ENCODE assay signal across 22 mouse cellular contexts in genomic region chr3:126587477-126587876, GRCm38 (mm10). TPM values are rescaled to one million over a fixed set of nuclear protein-coding genes. Genes with fewer than 3 reads are reported as not detected.
DNase-seq lines count a peak whose midpoint lies in the region; ATAC-seq and TF ChIP-seq lines count a peak whose summit lies in the region.
"Had no signal": no experiment of that assay in that cellular context is flagged by ENCODE, and none has a peak within 500 bp of the region (broad histone marks: within the 10 kb centered on the region; RNA-seq: fewer than 3 reads in every experiment).

No protein-coding gene starts in this region.

- 63% methylated on average over 3 of the region's 3 CpGs for WGBS in thymus, adult 2 months
- 62% methylated on average over 3 of the region's 3 CpGs for WGBS in liver, postnatal 0 days (ENCODE audit: insufficient replicate concordance)

- no peak for TF ChIP-seq EP300 in liver, postnatal 0 days (IDR thresholded peaks at IDR 0.05; ENCODE audit: low read depth)

- H3K27me3 ChIP-seq in thymus, adult 2 months (ENCODE audit: control insufficient read depth, insufficient read depth, low read length), result no peaks in the 10 kb centered on the region
- no peaks in the 10 kb centered on the region for H3K27me3 ChIP-seq in liver, postnatal 0 days (ENCODE audit: insufficient read depth, low read length)
- H3K27me3 ChIP-seq: embryonic facial prominence, embryonic 12.5 days; forebrain, embryonic 13.5 days; heart, embryonic 15.5 days; hindbrain, embryonic 13.5 days had no signal

- 0 out of 2 replicates have a peak, but pooled peaks cover 4% of the 10 kb centered on the region for H3K4me1 ChIP-seq in thymus, adult 2 months (replicated peaks; ENCODE audit: control insufficient read depth, insufficient read depth, low read length)
- no peaks in the 10 kb centered on the region for H3K4me1 ChIP-seq in liver, postnatal 0 days (ENCODE audit: insufficient read depth)
- H3K4me1 ChIP-seq: embryonic facial prominence, embryonic 12.5 days; forebrain, embryonic 13.5 days; heart, embryonic 15.5 days; hindbrain, embryonic 13.5 days had no signal

- no peak overlapping the region for H3K4me2 ChIP-seq in liver, postnatal 0 days (ENCODE audit: low read depth, low read length)
- H3K4me2 ChIP-seq: embryonic facial prominence, embryonic 12.5 days; forebrain, embryonic 13.5 days; heart, embryonic 11.5 days; heart, embryonic 15.5 days; hindbrain, embryonic 13.5 days had no signal

- ATAC-seq in megakaryocyte, adult 5-6 weeks (ENCODE audit: poor library complexity, severe bottlenecking), result peak; percentile 75
- ATAC-seq in liver, postnatal 0 days, result no peak
- ATAC-seq: forebrain, embryonic 13.5 days; forebrain, postnatal 0 days; hindbrain, postnatal 0 days had no signal

- intact Hi-C loops in gastrocnemius, adult 2 months (cut with DNase I), result no loop called here

- TF ChIP-seq POLR2A in thymus, adult 2 months (IDR thresholded peaks at IDR 0.05; ENCODE audit: control insufficient read depth, extremely low read depth, insufficient read depth, low read length, poor library complexity), result no peak

- no peak for TF ChIP-seq CTCF in gastrocnemius, adult 2 months (IDR thresholded peaks at IDR 0.05)
- TF ChIP-seq CTCF in thymus, adult 2 months (IDR thresholded peaks at IDR 0.05; ENCODE audit: borderline replicate concordance, control insufficient read depth, extremely low read depth, insufficient read depth, low read length, poor library complexity), result no peak
- TF ChIP-seq CTCF in liver, postnatal 0 days (IDR thresholded peaks at IDR 0.05; ENCODE audit: low read depth), result no peak

- H3K9ac ChIP-seq in liver, postnatal 0 days (replicated peaks), result no peak overlapping the region
- H3K9ac ChIP-seq: embryonic facial prominence, embryonic 12.5 days; forebrain, embryonic 13.5 days; forebrain, postnatal 0 days; heart, embryonic 15.5 days; hindbrain, embryonic 13.5 days had no signal

- peak; percentile 42 for DNase-seq in gastrocnemius, adult 2 months
- no peak for DNase-seq in gastrocnemius, postnatal 10 days
- DNase-seq in NIH3T3 (ENCODE audit: low read depth), result peak; percentile 34
- peak; percentile 45 for DNase-seq in gonadal fat pad, adult 2 months (ENCODE audit: low read depth)
- no peak for DNase-seq in thymus, adult 2 months
- DNase-seq in cerebellum, adult 9-10 months, result no peak
- no peak for DNase-seq in liver, postnatal 0 days
- DNase-seq: adrenal gland, adult 8-10 months; cerebellum, adult 11-12 months; cerebellum, postnatal 10 days; embryo, embryonic 11 days; forebrain, postnatal 0 days; heart, adult 2 months; heart, postnatal 14 days; kidney, adult 11 months had no signal

- no peak overlapping the region for H3K4me3 ChIP-seq in gastrocnemius, adult 2 months
- no peak overlapping the region for H3K4me3 ChIP-seq in thymus, adult 2 months (ENCODE audit: control insufficient read depth, insufficient read depth, low read length)
- no peak overlapping the region for H3K4me3 ChIP-seq in liver, postnatal 0 days (ENCODE audit: low read depth, low read length)
- H3K4me3 ChIP-seq: embryonic facial prominence, embryonic 12.5 days; forebrain, embryonic 13.5 days; heart, adult 2 months; heart, embryonic 15.5 days; hindbrain, embryonic 13.5 days had no signal

- peak overlapping the region; percentile 76 for H3K27ac ChIP-seq in gastrocnemius, adult 2 months
- no peak overlapping the region for H3K27ac ChIP-seq in thymus, adult 2 months (ENCODE audit: control insufficient read depth, insufficient read depth, low read length)
- no peak overlapping the region for H3K27ac ChIP-seq in liver, postnatal 0 days (ENCODE audit: low read depth)
- H3K27ac ChIP-seq: embryonic facial prominence, embryonic 12.5 days; forebrain, embryonic 13.5 days; heart, adult 2 months; heart, embryonic 15.5 days; hindbrain, embryonic 13.5 days; hindbrain, postnatal 0 days had no signal

- no peaks in the 10 kb centered on the region for H3K36me3 ChIP-seq in thymus, adult 2 months (ENCODE audit: control insufficient read depth, insufficient read depth, low read length)
- H3K36me3 ChIP-seq in liver, postnatal 0 days (replicated peaks; ENCODE audit: insufficient read depth, low read length), result no peaks in the 10 kb centered on the region
- H3K36me3 ChIP-seq: embryonic facial prominence, embryonic 12.5 days; heart, embryonic 15.5 days; hindbrain, embryonic 13.5 days had no signal

- H3K9me3 ChIP-seq in liver, postnatal 0 days (ENCODE audit: low read length), result no peaks in the 10 kb centered on the region
- H3K9me3 ChIP-seq: embryonic facial prominence, embryonic 12.5 days; forebrain, embryonic 13.5 days; heart, embryonic 15.5 days; hindbrain, embryonic 13.5 days had no signal

RNA-seq across cellular contexts. Expression of gene Camk2d, which starts 8.6 kb away (rescaled TPM):
- 10 to 100 TPM; 54.2 to 60.1 TPM for total RNA-seq in gastrocnemius, adult 2 months (2021)
- total RNA-seq in gastrocnemius, postnatal 10 days (2021), result 100 to 1,000 TPM; 108 to 111 TPM
- 84.6 and 88.5 TPM in 2 replicates for polyA plus RNA-seq in gonadal fat pad, adult 2 months (2012; rRNA removed)
- 43.2 and 52.0 TPM in 2 replicates for total RNA-seq in megakaryocyte, adult 5-6 weeks (2015)
- total RNA-seq in megakaryocyte, adult 5-6 weeks (2017), result 43.7 and 52.4 TPM in 2 replicates
- 40.1 and 41.5 TPM in 2 replicates for polyA plus RNA-seq in thymus, adult 2 months (2012; rRNA removed)
- polyA plus RNA-seq in liver, postnatal 0 days (2015; fragmentation: Nextera tagmentation; extraction: Ambion mirVana), result 6.9 and 7.4 TPM in 2 replicates

Comparison
In these comparisons a context has a peak if more than half of its experiments do, and no peak if none do; other contexts are left out.
1. DNase-seq: peak in gastrocnemius, adult 2 months (single experiment), NIH3T3 (single experiment) and gonadal fat pad, adult 2 months (single experiment); none in gastrocnemius, postnatal 10 days (single experiment), thymus, adult 2 months (single experiment), cerebellum, adult 9-10 months (single experiment) and liver, postnatal 0 days (single experiment).